Mouse (Mus musculus) spleen, postnatal 10 days (tissue): ENCODE data around the gene Ncbp1.

Source experiments
- DNase-seq, 2 experiments: peaks; one replicate each; pipeline ENCODE4 v3.0.0; 2021 to 2022; ENCODE audit warnings: low spot score in 2 of 2

Ncbp1 gene

GRCm38 (mm10) chr4:46138287-46139222, at the start of gene Ncbp1, which contains the start of gene Tstd2:
Gene Ncbp1 (plus strand): TSS chr4:46138613.
Gene Tstd2 (minus strand): TSS chr4:46138694.
- peak; percentile 94 to 95 for DNase-seq

- DNase-seq, result no peak
Observed at GRCm38 (mm10) chr4:46089524-46090125, 48.8 kb upstream of the Ncbp1 start.

DNA sequence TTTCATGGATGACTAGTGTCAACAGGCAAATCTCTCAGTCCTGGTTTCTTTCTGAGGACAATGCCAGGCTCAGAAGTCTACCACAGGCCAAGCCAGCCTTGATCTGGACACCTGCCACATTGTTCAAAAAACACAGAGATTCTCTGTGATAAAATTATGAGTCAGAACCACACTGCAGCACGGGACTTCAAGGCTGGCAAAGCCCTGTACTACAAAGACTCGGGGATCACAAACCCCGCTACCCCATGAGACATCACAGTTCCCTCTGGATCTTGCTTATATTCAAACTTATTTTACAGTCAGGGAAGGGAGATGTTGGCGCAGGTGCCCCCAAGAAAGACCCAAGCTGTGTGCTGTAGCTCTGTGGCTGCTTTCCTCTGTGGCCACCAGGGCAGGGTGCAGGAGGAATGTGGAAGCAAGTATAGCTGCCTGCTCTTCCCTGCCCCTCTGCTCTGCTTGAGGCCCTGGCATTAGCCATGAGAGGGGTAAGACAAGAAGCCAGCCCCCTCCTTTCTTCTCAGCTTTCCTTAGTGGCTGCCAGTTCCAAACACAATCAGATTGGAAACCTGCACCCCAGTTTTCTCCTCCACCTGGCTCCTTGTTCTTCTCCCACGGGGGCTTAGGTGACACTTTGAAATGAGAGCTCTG, 45.9 kb upstream of the Ncbp1 start:
- DNase-seq, result no peak

DNA sequence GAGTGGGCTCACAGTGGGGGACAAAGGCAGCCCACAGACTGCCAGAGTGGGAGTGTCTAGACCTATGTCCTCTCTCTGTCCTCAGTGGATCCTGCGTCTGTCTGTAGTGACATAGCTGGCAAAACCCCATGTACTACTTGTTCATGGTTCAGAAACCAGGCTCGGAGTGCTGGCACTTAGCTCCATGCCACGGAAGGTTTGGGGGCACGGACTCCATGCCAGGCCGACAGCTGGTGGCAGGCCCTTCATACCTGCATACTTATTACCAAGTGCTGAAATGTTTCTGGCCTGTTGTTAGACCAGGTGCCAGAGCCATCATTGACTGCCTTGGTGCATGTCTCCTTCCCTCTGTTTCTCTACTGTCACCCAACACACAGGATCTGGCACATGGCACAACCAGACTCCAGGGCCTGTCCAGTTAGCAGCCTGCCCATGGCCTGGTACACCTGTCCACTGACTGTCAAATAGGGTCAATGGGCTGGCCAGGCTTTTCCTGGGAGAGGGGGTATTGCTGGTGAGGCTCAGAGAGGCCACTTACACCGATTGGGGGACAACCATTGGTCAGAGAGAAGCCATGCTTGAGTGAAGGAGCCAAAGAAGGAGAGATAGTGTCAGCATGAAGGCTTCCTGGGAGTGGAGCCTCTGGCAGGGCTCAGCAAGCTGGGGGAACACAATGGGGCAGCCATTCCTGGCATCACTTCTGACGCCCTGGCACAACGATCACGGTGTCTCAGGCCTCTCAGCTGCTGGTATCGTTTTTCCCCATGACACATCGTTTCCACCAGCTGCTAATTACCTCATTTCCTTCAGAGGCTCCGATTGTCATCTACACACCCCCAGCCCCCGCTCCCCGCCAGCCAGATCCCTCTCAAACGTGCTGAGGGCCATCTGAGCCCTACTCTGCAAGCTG, 43.2 kb upstream of the Ncbp1 start:
- no peak for DNase-seq

DNA sequence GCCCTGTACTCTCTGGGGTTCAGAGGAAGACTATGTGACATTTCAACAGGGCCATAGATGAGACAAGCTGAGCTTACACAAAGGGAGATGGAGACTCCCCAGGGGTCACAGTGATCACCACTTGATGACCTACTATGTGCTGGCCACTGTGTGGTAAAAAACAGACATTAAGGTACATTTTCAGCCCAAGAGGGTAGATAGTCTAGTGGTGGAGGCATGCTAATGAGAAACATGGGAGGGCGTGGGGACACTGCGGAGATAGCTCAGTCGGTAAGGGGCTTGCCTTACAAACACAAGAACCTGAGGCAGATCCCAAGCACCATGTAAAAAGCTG, 42.6 kb upstream of the Ncbp1 start:
- no peak for DNase-seq

GRCm38 (mm10) chr4:46096546-46096945, 41.9 kb upstream of the Ncbp1 start:
- DNase-seq, result no peak

DNA sequence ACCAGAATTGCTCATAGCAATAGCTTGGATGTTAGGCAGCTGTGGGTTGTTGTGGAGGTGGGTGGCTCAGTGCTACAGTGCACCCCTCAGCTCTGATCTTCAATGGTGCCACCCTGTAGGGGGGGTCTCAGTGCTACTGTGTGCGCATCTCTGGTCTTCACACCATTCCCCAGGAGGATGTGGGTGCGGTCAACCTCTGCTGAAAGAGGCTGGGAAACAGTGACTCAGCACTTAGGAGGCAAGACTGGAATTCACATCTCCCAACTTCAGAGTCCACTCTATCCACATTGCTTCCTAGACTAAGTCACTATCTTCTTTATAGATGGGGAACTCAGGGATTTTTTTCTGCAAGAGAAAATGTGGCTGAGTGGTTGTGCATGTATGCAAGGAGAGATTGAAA, 40.8 kb upstream of the Ncbp1 start:
- DNase-seq, result no peak

DNA sequence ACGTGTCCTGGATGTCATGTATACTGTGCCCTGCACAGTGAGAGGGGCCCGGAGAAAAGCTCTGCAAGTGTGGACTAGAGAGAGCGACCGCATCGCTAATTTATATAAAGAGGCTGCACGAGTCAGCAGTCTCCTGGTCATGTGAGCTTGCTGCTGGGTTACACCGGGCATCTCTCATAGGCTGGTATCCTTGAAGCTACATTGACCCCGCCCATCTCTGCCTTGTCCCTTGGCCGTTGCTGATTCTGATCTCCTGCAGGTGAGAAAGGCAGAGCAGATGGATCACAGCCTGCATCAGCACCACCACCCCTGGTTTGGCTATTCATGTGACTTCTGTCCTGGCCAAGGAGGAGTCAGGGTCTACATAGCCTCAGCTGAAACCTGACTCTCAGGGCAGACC, 39.3 kb upstream of the Ncbp1 start:
- DNase-seq, result no peak

- DNase-seq, result no peak
Observed at GRCm38 (mm10) chr4:46100539-46100938, 37.9 kb upstream of the Ncbp1 start.

- no peak for DNase-seq
Observed at GRCm38 (mm10) chr4:46101211-46101711, 37.2 kb upstream of the Ncbp1 start.

- no peak for DNase-seq
Observed at GRCm38 (mm10) chr4:46102078-46102769, 36.2 kb upstream of the Ncbp1 start.

DNA sequence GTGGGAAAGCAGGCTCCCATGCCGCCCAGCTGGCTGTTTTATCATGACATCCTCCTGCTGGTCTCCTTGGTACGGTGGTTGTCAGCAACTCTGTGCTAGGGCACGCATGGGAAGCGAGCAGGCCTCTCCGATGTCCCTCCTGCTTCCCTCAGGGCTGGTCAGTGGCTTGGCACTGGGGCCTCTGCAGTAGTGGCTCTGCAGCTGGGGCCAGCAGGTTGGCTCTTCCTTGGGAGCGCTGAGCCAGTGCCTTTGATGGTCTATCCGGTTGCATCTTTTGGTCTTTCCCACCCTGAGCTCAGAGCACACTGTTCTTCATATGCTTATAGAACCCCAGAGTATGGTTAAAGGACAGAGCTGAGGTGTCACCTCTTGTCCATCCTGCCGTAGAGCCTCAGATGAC, 28.3 kb upstream of the Ncbp1 start:
- no peak for DNase-seq

DNA sequence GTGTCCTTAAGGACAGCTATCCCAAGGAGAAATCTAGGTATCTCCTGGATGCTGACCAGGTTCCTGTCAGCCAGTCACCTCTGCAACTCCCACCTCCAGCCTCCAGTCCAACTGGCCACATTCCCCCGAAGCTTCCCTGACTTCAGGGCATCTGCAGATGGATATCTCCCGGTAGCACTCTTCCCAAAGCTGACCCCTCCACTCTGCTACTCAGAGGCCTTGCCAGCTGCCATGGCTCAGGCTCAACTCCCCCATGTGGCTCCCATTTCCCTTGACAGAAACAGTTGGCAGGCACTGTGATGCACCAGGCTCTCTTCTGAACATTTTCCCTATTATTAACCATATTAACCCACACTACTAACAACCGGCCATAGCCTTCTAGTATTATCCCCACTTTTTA, 27.1 kb upstream of the Ncbp1 start:
- DNase-seq, result no peak

DNA sequence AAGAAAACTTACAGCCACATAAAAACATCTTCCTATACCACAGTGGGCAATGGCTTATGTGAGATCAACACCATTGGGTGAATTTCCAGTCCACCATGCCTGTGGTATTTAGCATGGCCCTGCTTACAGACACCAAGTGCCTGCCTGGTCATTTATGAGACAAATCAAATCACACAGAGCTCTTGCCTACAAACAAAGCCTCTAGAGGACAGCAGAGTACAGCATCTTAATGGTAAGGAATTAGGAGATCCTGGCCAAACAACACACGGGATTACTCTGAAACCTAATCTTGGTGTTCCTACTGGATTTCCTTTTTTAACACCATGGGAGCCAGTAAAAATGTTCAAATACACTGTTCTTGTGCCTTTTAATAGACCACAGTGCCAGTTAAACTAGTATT, 23.1 kb upstream of the Ncbp1 start:
- no peak for DNase-seq

DNA sequence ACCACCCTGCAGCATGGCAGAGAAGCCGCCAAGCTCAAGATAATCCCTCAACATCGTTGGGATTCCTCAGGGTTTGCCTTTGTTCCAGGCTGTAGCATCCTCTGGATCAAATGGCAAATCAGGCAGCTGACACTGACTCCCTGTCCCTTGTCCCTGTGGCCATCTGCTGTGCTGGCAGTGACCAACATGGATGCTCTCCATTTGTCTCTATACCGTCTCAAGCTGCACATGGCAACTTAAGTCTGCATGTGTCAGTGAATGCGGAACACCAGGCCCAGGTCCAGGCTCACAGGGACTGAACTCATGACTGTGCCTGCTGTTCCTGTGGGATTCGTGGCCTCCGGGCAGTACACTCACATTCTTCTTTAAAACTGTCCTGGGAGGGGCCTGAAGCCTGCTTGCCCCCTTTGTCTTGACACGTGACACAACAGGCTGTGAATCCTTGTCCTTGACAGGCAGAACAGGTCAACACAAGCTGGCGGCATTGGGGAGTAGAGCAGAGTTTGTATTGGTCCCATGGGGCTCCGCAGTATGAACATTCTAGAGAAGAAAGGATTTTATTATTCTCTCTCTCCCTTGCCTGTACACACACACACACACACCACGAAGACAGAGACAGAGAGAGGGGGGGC, 21.8 kb upstream of the Ncbp1 start:
- no peak for DNase-seq

DNA sequence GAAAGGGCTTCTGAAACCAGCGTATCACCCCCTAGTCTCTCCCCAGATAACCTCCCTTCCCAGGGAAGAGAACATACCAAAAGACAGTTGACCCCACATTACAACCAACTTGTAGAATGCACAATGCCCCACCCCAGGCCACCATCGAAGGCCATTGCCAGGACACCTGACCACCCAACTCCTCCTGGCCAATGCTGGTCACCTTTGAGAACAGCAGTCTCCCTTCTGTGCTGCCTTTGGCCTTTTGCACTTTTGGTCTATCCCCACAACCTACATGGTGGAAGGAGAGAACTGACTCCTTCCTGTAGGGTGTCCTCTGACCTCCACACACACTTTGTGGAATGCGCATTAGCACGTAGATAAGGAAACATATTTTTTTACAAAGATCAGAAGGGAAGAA, 20.9 kb upstream of the Ncbp1 start:
- no peak for DNase-seq

- DNase-seq, result no peak
Observed at GRCm38 (mm10) chr4:46119514-46120094, 18.8 kb upstream of the Ncbp1 start.

- DNase-seq, result no peak
Observed at GRCm38 (mm10) chr4:46120767-46121166, 17.6 kb upstream of the Ncbp1 start.

GRCm38 (mm10) chr4:46123358-46123757, 15.1 kb upstream of the Ncbp1 start:
- DNase-seq, result no peak

DNA sequence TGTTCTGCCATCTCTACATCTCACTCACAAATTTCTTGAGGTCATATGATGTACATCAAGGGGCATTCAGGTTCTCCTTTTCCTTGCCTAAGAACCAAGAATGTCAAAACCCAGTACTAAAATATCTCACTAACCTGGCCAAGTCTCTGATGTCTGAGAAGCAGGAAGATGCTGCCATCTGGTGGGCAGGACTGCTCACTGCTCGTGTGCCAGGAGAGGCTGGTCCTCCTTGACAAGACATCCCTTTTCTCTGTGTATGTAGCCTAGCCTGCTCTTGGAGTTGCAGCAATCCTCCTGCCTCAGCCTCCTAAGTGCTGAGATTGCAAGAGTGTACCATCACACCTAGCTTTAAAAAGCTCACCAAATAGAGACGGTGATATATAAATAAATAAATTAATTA, 11.9 kb upstream of the Ncbp1 start:
- peak; percentile 57 to 81 for DNase-seq
